Mouse (Mus musculus) ES-E14 (cell line): ENCODE results near the gene Ost4. TPM values are rescaled to one million over a fixed set of nuclear protein-coding genes. Genes with fewer than 3 reads are reported as not detected.

Source experiments
- DNase-seq: peaks from one replicate; pipeline ENCODE4 v3.0.0-alpha.2; 2013; ENCODE audit warnings: low read depth, low spot score
- H3K27ac ChIP-seq: 2 replicates; pipeline ENCODE4 v1.5.1; 2012; ENCODE audit warnings: low read depth, mild to moderate bottlenecking, low read length, moderate library complexity, mixed read lengths; ENCODE audit not compliant: poor library complexity, insufficient read depth, severe bottlenecking
- H3K36me3 ChIP-seq: 2 replicates; pipeline ENCODE4 v1.6.1; 2012; ENCODE audit warnings: mild to moderate bottlenecking, low read length, moderate library complexity, mixed read lengths; ENCODE audit not compliant: control insufficient read depth, poor library complexity, insufficient read depth, severe bottlenecking
- H3K4me1 ChIP-seq, 2 experiments: fragments of 150-350 bp in 1 of 2; sonication (generic) in 1 of 2; 2 replicates each; pipeline ENCODE4 v1.6.1; 2012; ENCODE audit warnings: low read length in 2 of 2, mild to moderate bottlenecking in 1 of 2, mixed read lengths in 1 of 2; ENCODE audit not compliant: control insufficient read depth in 2 of 2, insufficient read depth in 2 of 2, poor library complexity in 1 of 2
- H3K4me3 ChIP-seq, 2 experiments: fragments of 150-350 bp in 1 of 2; sonication (generic) in 1 of 2; 2 replicates each; pipeline ENCODE4 v1.5.1; 2012; ENCODE audit warnings: low read length in 2 of 2, low read depth in 1 of 2, mild to moderate bottlenecking in 1 of 2, mixed read lengths in 1 of 2; ENCODE audit not compliant: insufficient read depth in 1 of 2, poor library complexity in 1 of 2, severe bottlenecking in 1 of 2
- H3K9ac ChIP-seq: 2 replicates; pipeline ENCODE4 v1.6.1; 2012; ENCODE audit warnings: low read depth, mild to moderate bottlenecking, low read length, mixed read lengths; ENCODE audit not compliant: poor library complexity, insufficient read depth, severe bottlenecking
- H3K9me3 ChIP-seq: fragments of 150-350 bp; sonication (generic); 2 replicates; pipeline ENCODE4 v1.6.1; 2012; ENCODE audit warnings: low read depth, mild to moderate bottlenecking, low read length; ENCODE audit not compliant: control insufficient read depth, insufficient read depth
- CHD2 ChIP-seq: IDR thresholded peaks from 2 replicates; pipeline ENCODE4 v1.6.1; 2014; ENCODE audit warnings: mild to moderate bottlenecking, low read depth, low read length, inconsistent platforms
- HCFC1 ChIP-seq: IDR thresholded peaks from 2 replicates; pipeline ENCODE4 v1.6.1; 2012; ENCODE audit warnings: low read length, inconsistent platforms, borderline replicate concordance; ENCODE audit not compliant: insufficient read depth
- MAFK ChIP-seq: IDR thresholded peaks from 2 replicates; pipeline ENCODE4 v1.6.1; 2014; ENCODE audit warnings: mild to moderate bottlenecking, low read depth, low read length, inconsistent platforms; ENCODE audit not compliant: insufficient read depth
- ZC3H11A ChIP-seq: IDR thresholded peaks from 2 replicates; pipeline ENCODE4 v1.6.1; 2012; ENCODE audit warnings: low read depth, mild to moderate bottlenecking, inconsistent platforms, low read length, borderline replicate concordance
- ZNF384 ChIP-seq: IDR thresholded peaks from 2 replicates; pipeline ENCODE4 v1.6.1; 2012; ENCODE audit warnings: low read depth, low read length, inconsistent platforms
- in situ Hi-C, 2 experiments: fragments of 600-800 bp; cut with MboI; formaldehyde crosslinking; loops; one replicate each; pipeline ENCODE4 v1.15.1; 2025; ENCODE audit warnings: low sequenced_read_pairs in 2 of 2, inconsistent platforms in 1 of 2; ENCODE audit not compliant: unreplicated experiment in 2 of 2
- total RNA-seq: library from RNA; depleted of rRNA; stranded (reverse); fragments of 300-350 nt; gene quantifications from 2 replicates; pipeline ENCODE4 v1.2.3, GENCODE M21; 2012

Gene Ost4
- total RNA-seq, 1 experiment: 229 TPM

DNA sequence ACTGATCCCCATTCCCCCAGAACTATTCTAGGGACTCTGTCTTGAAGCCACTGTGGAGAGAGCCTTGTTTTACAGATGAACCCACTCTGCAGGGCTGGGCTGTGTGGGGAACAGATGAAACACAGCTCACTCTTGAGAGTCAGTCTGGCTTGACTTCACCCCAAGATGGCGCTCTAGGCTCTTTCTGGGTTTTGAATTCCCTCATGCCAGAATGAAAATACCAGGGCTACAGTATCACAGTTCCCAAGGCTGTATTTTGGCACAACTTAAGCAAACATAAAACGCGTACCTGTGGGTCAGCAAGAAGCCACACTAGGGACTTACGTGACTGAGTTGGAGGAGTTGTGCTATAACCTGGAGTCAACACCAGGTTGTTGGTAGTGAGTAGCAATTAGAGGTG, 22.5 kb upstream of the Ost4 start:
- no peak for TF ChIP-seq CHD2
- no peak for TF ChIP-seq HCFC1
- no peak for TF ChIP-seq ZC3H11A
- TF ChIP-seq MAFK: no peak
- no peak for TF ChIP-seq ZNF384
- no peak overlapping the region for H3K4me3 ChIP-seq
- peaks cover 0 to 5% of the 10 kb centered on the region in 2 experiments; a peak in 1 of 4 replicates for H3K4me1 ChIP-seq
- in situ Hi-C loops: loop anchor here in 1 of 2 experiments (25.0 kb wide), 1 partner anchor 118 kb away; the partner anchor contains the start of gene Mapre3
- H3K9ac ChIP-seq: no peak overlapping the region
- no peak for DNase-seq
- H3K36me3 ChIP-seq: no peaks in the 10 kb centered on the region
- H3K27ac ChIP-seq: no peak overlapping the region
- no peaks in the 10 kb centered on the region for H3K9me3 ChIP-seq

- H3K4me3 ChIP-seq: no peak overlapping the region
- peaks cover 0 to 5% of the 10 kb centered on the region in 2 experiments; a peak in 1 of 4 replicates for H3K4me1 ChIP-seq
- in situ Hi-C loops: loop anchor here in 1 of 2 experiments (25.0 kb wide), 1 partner anchor 116 kb away; the partner anchor contains the start of gene Mapre3
- no peaks in the 10 kb centered on the region for H3K36me3 ChIP-seq
- H3K9ac ChIP-seq: no peak overlapping the region
- DNase-seq: no peak
- no peak overlapping the region for H3K27ac ChIP-seq
- H3K9me3 ChIP-seq: no peaks in the 10 kb centered on the region
- no peak for TF ChIP-seq ZC3H11A
- TF ChIP-seq HCFC1: peak; percentile 96
These were observed 20.4 kb upstream of the Ost4 start for GRCm38 (mm10) chr5:30927945-30928529.

DNA sequence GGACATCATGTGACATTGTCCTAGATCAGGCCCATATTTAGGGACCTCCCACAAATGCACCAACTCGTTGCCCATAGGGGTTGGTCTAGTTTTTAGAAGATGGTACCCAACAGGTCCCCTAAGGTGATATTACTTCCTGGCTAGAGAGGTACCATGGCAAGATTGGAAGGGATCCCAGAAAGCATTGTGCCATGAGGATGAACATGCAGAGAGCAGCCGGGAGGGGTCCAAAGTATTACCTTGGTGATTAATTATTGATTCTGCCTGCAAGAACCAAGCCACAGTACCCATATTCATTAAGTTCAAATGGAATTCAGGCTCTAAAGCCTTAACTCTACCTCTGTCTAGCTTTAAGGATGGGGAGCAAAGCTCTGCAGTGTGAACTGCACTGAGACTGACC, 18.5 kb upstream of the Ost4 start:
- no peak overlapping the region for H3K27ac ChIP-seq
- no peaks in the 10 kb centered on the region for H3K9me3 ChIP-seq
- TF ChIP-seq ZNF384: no peak
- TF ChIP-seq CHD2: no peak
- TF ChIP-seq HCFC1: no peak
- TF ChIP-seq ZC3H11A: no peak
- no peak for TF ChIP-seq MAFK
- no peaks in the 10 kb centered on the region for H3K36me3 ChIP-seq
- in situ Hi-C loops: loop anchor here in 1 of 2 experiments (25.0 kb wide), 1 partner anchor 114 kb away; the partner anchor contains the start of gene Mapre3
- no peak overlapping the region for H3K9ac ChIP-seq
- H3K4me1 ChIP-seq: peaks cover 0 to 5% of the 10 kb centered on the region in 2 experiments; a peak in 1 of 4 replicates
- no peak for DNase-seq
- H3K4me3 ChIP-seq: no peak overlapping the region

DNA sequence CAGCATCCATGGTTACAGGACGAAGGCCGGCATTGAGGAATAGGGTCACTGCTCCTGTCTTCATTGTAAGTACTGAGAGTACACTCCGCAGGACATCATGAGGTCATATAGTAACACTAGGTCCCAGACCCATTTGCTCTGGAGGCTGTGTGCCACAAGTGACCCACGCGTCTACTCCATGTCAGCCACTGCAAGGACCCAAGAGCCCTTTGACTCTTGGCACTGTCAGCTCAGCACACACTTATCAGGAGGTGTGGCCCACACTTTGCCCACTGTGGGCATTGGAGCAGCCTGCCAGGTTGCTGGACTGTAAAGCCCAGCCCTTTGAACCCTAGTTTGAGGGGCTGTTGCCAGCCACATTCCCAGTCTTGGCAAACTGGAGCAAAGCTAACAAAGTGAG, 17.6 kb upstream of the Ost4 start:
- DNase-seq: no peak
- H3K4me3 ChIP-seq: no peak overlapping the region
- in situ Hi-C loops: loop anchor here in 1 of 2 experiments (25.0 kb wide), 1 partner anchor 113 kb away; the partner anchor contains the start of gene Mapre3
- H3K9me3 ChIP-seq: no peaks in the 10 kb centered on the region
- H3K27ac ChIP-seq: no peak overlapping the region
- H3K4me1 ChIP-seq: peaks cover 0 to 13% of the 10 kb centered on the region in 2 experiments; a peak in 3 of 4 replicates
- no peak overlapping the region for H3K9ac ChIP-seq
- H3K36me3 ChIP-seq: no peaks in the 10 kb centered on the region
- TF ChIP-seq ZC3H11A (no peak), CHD2 (no peak), ZNF384 (no peak), HCFC1 (no peak), MAFK (no peak)
